Mouse (Mus musculus) left cerebral cortex, adult 18-20 months (tissue): ENCODE measurements at regions not wholly inside any gene's neighbourhood (a gene's known extent, or its start where the extent isn't known, plus 50 kb on each side); places are given as distances from the start of the nearest gene placed in this dataset.

Experiments
- DNase-seq, 2 experiments: peaks; one replicate each; pipeline ENCODE4 v3.0.0; 2021 to 2022; ENCODE audit warnings: low spot score in 2 of 2, mixed read lengths in 1 of 2

DNA sequence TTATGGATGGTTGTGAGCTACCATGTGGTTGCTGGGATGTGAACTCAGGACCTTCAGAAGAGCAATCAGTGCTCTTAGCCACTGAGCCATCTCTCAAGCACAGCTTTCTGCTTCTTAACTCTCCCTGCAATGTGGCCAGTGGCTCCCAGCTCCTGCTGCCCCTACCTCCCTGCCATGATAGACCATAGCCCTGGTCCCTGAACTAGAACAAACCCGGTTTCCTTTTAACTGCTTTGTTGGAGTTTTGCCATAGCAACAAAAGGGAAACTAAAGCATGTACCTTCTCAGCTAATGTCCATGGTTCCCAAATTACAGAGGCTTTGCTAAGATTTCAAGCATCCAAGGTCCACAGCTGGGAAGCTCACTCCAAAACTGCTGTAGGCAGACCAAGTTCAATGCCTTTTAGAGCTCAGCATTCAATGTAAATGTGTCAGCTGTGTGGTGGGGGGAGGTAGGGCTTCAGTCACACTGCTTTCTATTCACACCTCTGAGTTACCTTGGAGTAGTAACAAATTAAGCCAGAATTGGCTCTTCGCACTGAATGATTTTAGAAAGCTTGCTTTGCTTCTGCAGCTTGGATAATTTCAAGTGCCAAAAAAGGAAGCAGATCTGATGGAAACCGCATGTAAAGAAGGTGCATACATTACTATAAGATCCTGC lies 54.0 kb upstream of the Usp24 start:
- no peak for DNase-seq

DNA sequence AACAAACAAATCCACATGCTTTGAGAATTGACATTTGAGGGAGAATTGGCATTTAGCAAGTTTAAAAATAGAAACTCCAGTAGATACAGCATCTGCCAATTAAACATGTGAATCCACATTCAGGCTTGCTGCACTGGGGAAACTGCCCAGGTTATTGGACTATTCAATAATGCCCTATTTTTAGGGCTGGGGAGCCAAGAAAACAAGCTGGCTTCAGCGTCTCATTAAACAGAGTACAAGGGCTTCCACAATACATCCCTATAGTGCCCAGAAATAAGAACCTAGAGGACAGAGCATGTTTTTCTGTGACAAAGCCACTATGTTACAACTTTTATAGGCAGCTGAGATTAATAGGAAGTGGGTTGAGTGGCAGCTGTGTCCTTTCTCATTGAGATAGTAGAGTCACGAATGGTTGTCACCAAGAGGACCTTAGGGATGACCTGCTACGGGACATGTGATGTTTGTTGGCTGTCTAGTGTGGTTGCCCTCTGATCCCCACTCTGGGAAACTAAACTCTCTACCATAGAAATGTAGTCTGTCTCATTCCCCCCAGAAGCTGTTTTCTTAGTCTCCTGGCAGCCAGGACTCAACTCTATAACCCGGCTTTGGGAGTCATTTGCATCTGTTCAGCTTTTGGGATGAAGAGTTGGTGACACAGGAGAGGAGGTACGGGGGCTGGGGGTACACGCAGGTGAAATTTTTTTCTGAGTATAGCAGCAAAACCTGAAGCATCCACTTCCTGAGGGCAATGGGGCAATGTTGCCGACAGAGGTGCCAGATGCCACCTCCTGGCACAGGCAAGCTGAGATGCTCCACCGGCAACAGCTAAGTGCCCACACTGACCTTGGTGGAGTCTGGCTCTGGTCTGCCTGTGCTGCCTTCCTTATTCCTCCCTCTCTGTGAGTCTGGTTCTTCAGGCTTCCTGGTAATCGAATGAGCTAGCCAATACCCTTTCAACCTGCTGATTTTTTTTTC lies 53.0 kb upstream of the Usp24 start:
- DNase-seq: no peak
